Mouse (Mus musculus) intestine, embryonic 16.5 days (tissue): ENCODE data around the gene Grik1. TPM values are rescaled to one million over a fixed set of nuclear protein-coding genes. Genes with fewer than 3 reads are reported as not detected.

Source experiments
- ATAC-seq: fragments of 200-750 bp; cut with Nextera tagmentation; 2 replicates; pipeline ENCODE4 v1.8.0; 2017; ENCODE audit warnings: moderate TSS enrichment, moderate library complexity
- H3K27ac ChIP-seq: fragments of 300-500 bp; sonication (generic); 2 replicates; pipeline ENCODE4 v1.5.1; 2014; ENCODE audit warnings: mild to moderate bottlenecking, low read length
- H3K27me3 ChIP-seq: fragments of 300-500 bp; sonication (generic); replicated peaks from 2 replicates; pipeline ENCODE4 v1.6.1; 2014; ENCODE audit warnings: low read length, control low read depth, mixed read lengths; ENCODE audit not compliant: control insufficient read depth, insufficient read depth
- H3K36me3 ChIP-seq: fragments of 300-500 bp; sonication (generic); 2 replicates; pipeline ENCODE4 v1.6.1; 2014; ENCODE audit warnings: low read length, control low read depth; ENCODE audit not compliant: control insufficient read depth, insufficient read depth
- H3K4me1 ChIP-seq: fragments of 300-500 bp; sonication (generic); 2 replicates; pipeline ENCODE4 v1.6.1; 2014; ENCODE audit warnings: low read length, control low read depth, mixed read lengths; ENCODE audit not compliant: control insufficient read depth, insufficient read depth
- H3K4me2 ChIP-seq: fragments of 300-500 bp; sonication (generic); 2 replicates; pipeline ENCODE4 v1.6.1; 2014; ENCODE audit warnings: low read depth, low read length, control low read depth
- H3K4me3 ChIP-seq: fragments of 300-500 bp; sonication (generic); 2 replicates; pipeline ENCODE4 v1.5.1; 2014; ENCODE audit warnings: mild to moderate bottlenecking, low read length
- H3K9ac ChIP-seq: fragments of 300-500 bp; sonication (generic); 2 replicates; pipeline ENCODE4 v1.6.1; 2014; ENCODE audit warnings: low read depth, low read length
- H3K9me3 ChIP-seq: fragments of 300-500 bp; sonication (generic); 2 replicates; pipeline ENCODE4 v1.6.1; 2016; ENCODE audit warnings: low read length, control low read depth; ENCODE audit not compliant: control insufficient read depth
- WGBS: fragments of 180-500 bp; shearing (Covaris S2); extraction: QIAGEN DNeasy Blood & Tissue Kit; methylation state at CpG from one replicate; pipeline ENCODE4 v1.1.7; 2014; 5-methylcytosine and 5-hydroxymethylcytosine counted together
- polyA plus RNA-seq: library from polyadenylated mRNA; unstranded; fragments of >200 nt; fragmentation: Nextera tagmentation; extraction: Ambion mirVana; gene quantifications from 2 replicates; pipeline ENCODE4 v1.2.1, GENCODE M21; 2015

The Grik1 gene
- polyA plus RNA-seq, 1 experiment from 2014 or later, result 1.0 TPM

DNA sequence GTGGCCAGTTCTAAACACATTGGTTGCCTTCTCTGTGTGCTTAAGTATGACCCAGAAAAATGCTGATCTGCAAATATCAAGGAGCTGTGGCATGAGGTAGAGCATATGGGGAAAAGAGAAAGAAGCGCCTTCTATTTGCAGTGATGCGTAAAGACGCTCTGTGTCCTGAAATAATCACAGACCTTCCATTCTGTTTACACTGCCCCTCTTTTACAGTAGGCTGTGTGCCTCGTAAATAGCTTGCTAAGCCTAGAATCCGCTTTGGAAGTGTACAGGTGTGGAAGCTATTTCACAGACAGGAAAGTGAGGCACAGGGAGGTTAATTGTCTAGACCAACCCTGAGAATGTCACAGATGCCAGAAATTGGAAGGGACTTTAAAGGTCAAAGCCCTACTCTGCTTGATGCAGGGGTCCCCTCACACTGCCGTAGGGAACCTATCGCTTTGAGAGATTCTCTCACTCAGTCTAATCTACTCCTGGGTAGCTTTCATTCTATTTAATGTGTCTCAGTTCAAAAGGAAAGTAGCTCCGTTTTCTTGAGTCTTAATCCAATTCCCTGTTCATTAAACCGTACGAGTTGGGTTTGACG is 251.5 kb downstream of the Grik1 start:
- Histone ChIP-seq H3K4me3 (no peak overlapping the region), H3K27ac (no peak overlapping the region), H3K4me1 (no peaks in the 10 kb centered on the region), H3K9ac (no peak overlapping the region), H3K36me3 (no peaks in the 10 kb centered on the region), H3K27me3 (no peaks in the 10 kb centered on the region), H3K4me2 (no peak overlapping the region), H3K9me3 (no peaks in the 10 kb centered on the region)
- ATAC-seq, result no peak
- WGBS, result 76% methylated on average over 11 of the region's 11 CpGs

DNA sequence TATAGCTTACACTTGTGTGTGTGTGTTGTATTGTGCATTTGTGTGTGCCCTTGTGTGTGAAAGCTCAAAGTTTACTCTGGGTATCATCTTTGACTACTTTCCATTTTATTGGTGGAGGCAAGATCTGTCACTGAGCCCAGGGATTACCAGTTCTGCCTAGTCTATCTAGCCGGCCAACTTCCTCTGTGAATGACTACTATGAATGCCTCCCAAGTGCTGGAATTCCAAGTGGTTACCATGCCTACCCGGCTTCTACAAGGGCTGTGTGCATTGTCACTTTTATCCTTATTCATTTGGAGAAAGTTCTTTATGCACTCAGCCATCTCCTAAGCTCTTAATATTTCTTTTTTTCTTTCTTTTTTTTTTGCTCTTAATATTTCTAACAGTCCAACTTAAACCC is 301.3 kb downstream of the Grik1 start:
- no peak for ATAC-seq
- Histone ChIP-seq H3K27me3 (no peaks in the 10 kb centered on the region), H3K4me3 (no peak overlapping the region), H3K9ac (no peak overlapping the region), H3K4me1 (no peaks in the 10 kb centered on the region), H3K27ac (no peak overlapping the region), H3K36me3 (no peaks in the 10 kb centered on the region), H3K4me2 (no peak overlapping the region), H3K9me3 (no peaks in the 10 kb centered on the region)
- WGBS, result 48% methylated on average over 2 of the region's 2 CpGs

DNA sequence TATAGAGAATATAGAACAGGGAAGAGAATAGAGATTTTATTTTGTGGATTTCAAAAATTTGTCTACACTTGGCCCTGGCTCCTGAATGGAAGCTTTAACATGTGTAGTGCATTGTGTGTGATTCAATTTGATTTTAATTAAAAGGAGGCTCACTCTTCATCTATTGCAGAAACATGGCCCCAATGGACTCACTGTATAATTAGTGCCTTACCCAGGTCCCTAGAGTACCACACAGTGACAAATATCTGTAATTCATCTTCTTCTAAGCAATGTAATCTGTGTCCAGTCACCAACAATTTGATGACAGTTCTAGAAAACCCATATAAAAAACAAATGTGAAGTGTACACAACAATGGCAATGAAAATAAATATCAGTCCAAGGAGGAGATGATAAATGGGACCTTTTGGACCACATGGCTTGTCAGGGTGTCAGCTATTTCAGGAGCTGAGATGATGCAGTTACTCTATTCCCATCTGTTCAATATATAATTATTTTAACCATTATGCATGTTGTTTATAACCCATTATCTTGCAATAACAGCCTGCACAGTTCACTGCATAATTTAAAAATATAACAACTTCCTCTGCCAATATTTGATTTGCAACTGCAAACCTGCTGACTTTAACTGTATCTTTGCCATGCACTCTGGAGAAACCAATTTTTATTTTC is 305.7 kb downstream of the Grik1 start:
- no peaks in the 10 kb centered on the region for H3K4me1 ChIP-seq
- H3K9me3 ChIP-seq, result no peaks in the 10 kb centered on the region
- H3K4me3 ChIP-seq, result no peak overlapping the region
- no peaks in the 10 kb centered on the region for H3K36me3 ChIP-seq
- no peak for ATAC-seq
- H3K27ac ChIP-seq, result no peak overlapping the region
- H3K27me3 ChIP-seq, result no peaks in the 10 kb centered on the region
- H3K4me2 ChIP-seq, result no peak overlapping the region
- H3K9ac ChIP-seq, result no peak overlapping the region

DNA sequence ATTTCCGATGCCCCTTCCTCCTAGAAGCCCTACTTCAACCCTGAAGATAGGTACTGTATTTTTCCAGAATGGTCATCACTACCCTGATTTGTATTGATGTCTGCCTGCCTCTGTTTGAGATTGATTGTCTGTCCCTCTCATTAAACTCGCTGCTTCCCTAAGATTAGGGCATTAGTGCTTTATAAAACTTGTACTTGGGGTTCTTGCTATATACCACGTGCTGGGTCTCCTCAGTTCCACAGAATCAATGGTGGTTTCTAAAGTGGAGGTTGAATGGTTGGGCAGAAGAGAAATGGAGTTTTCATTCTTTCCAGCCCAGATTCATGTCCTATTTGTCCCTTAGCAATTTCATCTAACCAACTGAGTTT is 316.0 kb downstream of the Grik1 start:
- H3K36me3 ChIP-seq, result no peaks in the 10 kb centered on the region
- H3K9ac ChIP-seq, result no peak overlapping the region
- no peak overlapping the region for H3K4me3 ChIP-seq
- WGBS, result 70% methylated on average over 3 of the region's 3 CpGs
- no peaks in the 10 kb centered on the region for H3K4me1 ChIP-seq
- ATAC-seq, result no peak
- H3K9me3 ChIP-seq, result no peaks in the 10 kb centered on the region
- no peak overlapping the region for H3K27ac ChIP-seq
- H3K27me3 ChIP-seq, result no peaks in the 10 kb centered on the region
- H3K4me2 ChIP-seq, result no peak overlapping the region

DNA sequence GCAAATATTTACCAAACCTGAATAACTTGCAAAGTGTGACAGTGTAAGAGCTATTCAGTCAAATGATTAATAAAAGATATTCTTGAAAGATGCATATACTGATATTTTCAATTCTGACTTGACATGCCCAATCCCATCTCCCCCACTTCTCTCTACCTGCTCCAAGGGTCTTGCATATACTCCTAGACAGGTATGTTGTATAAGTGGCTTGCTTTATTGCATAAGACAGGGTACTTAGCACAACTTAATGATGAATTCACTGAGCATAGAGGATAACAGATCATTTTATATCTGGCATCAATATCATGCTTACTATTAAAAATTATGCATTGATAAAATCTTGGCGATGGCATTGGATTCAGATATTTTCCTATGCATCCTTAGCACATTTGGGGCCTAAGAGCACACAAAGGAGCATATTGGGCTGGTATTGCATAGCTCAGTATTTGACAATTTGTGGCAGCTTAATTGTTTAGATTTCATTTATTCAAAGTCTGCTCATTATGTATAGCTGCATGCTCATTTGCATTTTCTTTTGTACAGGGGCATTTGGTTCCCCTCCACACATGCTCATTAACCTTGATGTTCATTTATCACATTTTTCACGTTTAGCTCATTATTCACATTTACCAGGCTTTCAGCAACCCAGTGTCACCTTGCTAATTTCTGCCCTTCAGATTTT is 316.5 kb downstream of the Grik1 start:
- H3K4me2 ChIP-seq, result no peak overlapping the region
- WGBS, result 71% methylated on average over 2 of the region's 2 CpGs
- no peaks in the 10 kb centered on the region for H3K9me3 ChIP-seq
- no peak overlapping the region for H3K27ac ChIP-seq
- no peaks in the 10 kb centered on the region for H3K36me3 ChIP-seq
- H3K4me3 ChIP-seq, result no peak overlapping the region
- no peak overlapping the region for H3K9ac ChIP-seq
- no peaks in the 10 kb centered on the region for H3K27me3 ChIP-seq
- no peaks in the 10 kb centered on the region for H3K4me1 ChIP-seq
- ATAC-seq, result no peak

DNA sequence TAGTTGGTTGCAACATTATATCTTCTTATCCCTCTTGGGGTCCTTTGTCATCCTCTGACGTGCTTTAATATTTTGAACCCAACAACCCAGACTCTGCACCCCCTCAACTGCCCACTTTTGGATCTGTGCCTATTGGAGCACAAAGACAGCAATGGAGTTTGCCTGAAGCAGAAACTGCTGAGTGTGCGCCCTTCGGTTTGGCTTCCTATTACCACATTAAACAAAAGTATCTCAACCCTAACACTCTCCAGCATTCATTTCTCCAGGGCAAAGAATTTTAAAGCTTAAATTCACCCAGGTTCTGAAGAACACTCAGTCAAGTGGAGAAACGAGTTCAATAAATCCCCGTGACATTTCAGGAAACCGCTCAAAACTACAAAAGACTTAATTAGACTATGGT is 318.2 kb downstream of the Grik1 start:
- H3K27ac ChIP-seq, result no peak overlapping the region
- no peaks in the 10 kb centered on the region for H3K27me3 ChIP-seq
- H3K36me3 ChIP-seq, result no peaks in the 10 kb centered on the region
- H3K9me3 ChIP-seq, result no peaks in the 10 kb centered on the region
- H3K4me2 ChIP-seq, result no peak overlapping the region
- ATAC-seq, result no peak
- whole genome bisulfite sequencing, result 87% methylated on average over 6 of the region's 6 CpGs
- H3K9ac ChIP-seq, result no peak overlapping the region
- H3K4me1 ChIP-seq, result no peaks in the 10 kb centered on the region
- no peak overlapping the region for H3K4me3 ChIP-seq

DNA sequence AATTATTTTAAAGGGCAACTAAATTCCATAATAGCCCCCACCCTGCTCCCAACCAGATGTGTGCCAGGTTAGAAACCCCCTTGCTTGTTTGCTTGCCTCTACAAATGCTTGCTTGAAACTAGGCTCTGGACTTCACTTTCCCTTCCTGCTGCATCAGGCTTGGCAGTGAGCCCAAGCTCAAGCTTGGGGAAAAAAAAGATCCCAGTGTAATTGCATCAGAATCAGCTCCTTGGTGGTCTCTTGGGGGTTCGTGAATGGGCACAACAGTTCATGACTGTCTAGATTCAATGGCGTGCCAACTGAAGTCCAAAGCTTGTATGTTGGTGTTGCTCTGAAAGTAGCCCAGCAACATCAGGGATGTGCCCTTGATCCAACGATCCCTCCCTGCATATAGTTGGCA is 320.1 kb downstream of the Grik1 start:
- no peaks in the 10 kb centered on the region for H3K27me3 ChIP-seq
- no peak for ATAC-seq
- WGBS, result 74% methylated on average over 3 of the region's 3 CpGs
- H3K9ac ChIP-seq, result no peak overlapping the region
- no peaks in the 10 kb centered on the region for H3K9me3 ChIP-seq
- no peak overlapping the region for H3K27ac ChIP-seq
- no peaks in the 10 kb centered on the region for H3K36me3 ChIP-seq
- H3K4me1 ChIP-seq, result no peaks in the 10 kb centered on the region
- H3K4me3 ChIP-seq, result no peak overlapping the region
- no peak overlapping the region for H3K4me2 ChIP-seq

DNA sequence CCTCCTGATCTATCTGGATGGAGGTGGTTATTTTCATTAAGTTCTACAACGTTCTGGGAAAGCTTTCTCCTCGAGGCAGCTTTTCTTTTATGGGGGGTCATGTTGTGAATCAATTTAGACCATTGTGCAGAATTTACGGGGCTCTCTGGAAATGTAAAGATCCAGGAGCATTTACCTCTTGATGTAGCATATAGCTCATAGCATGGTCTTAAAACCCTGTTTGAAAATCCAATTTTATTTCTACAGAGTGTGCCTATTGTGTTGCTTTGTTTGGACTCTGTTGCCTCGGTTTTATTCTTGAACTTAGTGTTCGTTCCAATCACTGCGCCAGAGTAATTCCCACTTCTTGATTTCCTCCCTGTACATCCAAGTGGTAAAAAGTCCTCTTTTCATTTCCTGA is 328.6 kb downstream of the Grik1 start:
- no peaks in the 10 kb centered on the region for H3K36me3 ChIP-seq
- no peak for ATAC-seq
- 74% methylated on average over 6 of the region's 6 CpGs for WGBS
- H3K4me3 ChIP-seq, result no peak overlapping the region
- no peaks in the 10 kb centered on the region for H3K4me1 ChIP-seq
- no peak overlapping the region for H3K4me2 ChIP-seq
- H3K9ac ChIP-seq, result no peak overlapping the region
- H3K27me3 ChIP-seq, result no peaks in the 10 kb centered on the region
- H3K27ac ChIP-seq, result no peak overlapping the region
- no peaks in the 10 kb centered on the region for H3K9me3 ChIP-seq

DNA sequence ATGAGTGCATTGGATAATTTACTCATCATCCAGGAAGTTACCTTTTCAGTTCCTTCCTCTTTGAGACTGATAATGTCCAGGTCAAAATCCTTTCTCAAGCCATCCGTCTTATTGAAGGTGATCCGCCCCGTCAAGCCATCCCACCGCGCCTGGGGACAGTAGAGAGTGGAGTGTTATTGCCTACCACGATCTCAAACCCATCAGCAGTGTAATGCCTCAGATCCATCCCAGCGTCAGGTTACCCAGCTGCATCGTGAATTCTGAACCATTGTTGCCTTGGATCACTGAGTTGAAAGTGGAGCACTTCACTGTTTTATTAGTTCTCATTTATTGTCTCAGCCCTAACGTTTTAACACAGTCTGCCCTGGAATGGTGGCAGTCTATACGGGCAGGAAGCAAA is 332.6 kb downstream of the Grik1 start:
- no peaks in the 10 kb centered on the region for H3K9me3 ChIP-seq
- H3K27ac ChIP-seq, result no peak overlapping the region
- H3K4me3 ChIP-seq, result no peak overlapping the region
- H3K36me3 ChIP-seq, result no peaks in the 10 kb centered on the region
- no peak overlapping the region for H3K4me2 ChIP-seq
- ATAC-seq, result no peak
- no peaks in the 10 kb centered on the region for H3K4me1 ChIP-seq
- no peak overlapping the region for H3K9ac ChIP-seq
- 82% methylated on average over 10 of the region's 10 CpGs for WGBS
- no peaks in the 10 kb centered on the region for H3K27me3 ChIP-seq
